Mouse (Mus musculus): ENCODE data around the gene Olfr1189. TPM values are rescaled to one million over a fixed set of nuclear protein-coding genes. Genes with fewer than 3 reads are reported as not detected.
"Not testable (repeated sequence)": the region's sequence is repeated elsewhere in the genome, so short reads cannot be mapped to it uniquely, and the experiment has no call there.

The Olfr1189 gene
- not detected in 2 replicates for polyA plus RNA-seq (2014; fragmentation: Nextera tagmentation; extraction: Ambion mirVana)

DNA sequence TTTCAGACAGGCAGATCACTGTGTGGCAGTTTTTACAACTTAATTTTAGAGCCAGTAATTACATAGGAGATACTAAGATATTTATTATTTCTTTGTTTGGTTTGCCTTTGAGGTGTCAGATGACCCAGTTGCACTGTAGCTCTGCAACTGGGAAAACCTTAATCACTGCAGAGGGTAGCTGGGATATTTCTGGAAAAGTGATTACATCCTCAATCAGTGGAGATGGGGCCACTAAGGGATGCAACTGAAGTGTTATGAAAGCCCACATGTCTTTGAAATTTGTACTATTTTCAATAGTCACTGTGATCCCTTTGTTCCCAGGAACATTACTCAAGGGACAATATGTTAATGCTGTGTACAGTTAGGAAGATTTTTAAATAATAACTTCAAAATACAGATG lies at the start of gene Olfr1189:
Olfr1189 (plus strand) TSS at position 301 of the 400 bp plus-strand sequence.
- no peaks in the 10 kb centered on the region for H3K27me3 ChIP-seq (replicated peaks; ENCODE audit: control insufficient read depth, insufficient read depth, low read length)
- no peak within 1 kb of the TSS for H3K4me2 ChIP-seq
- H3K4me3 ChIP-seq (ENCODE audit: low read depth, low read length): no peak within 1 kb of the TSS
- no peaks in the 10 kb centered on the region for H3K36me3 ChIP-seq (ENCODE audit: control insufficient read depth, insufficient read depth, low read length)
- no peak within 1 kb of the TSS for H3K27ac ChIP-seq (ENCODE audit: low read depth, low read length)
- no peak for DNase-seq (ENCODE audit: low spot score)
- H3K9ac ChIP-seq (ENCODE audit: low read depth, low read length): no peak within 1 kb of the TSS
- H3K9me3 ChIP-seq (ENCODE audit: control insufficient read depth, low read length): no peaks in the 10 kb centered on the region
- ATAC-seq (replicated peaks; ENCODE audit: low FRiP score): no peak
- no peaks in the 10 kb centered on the region for H3K4me1 ChIP-seq (replicated peaks; ENCODE audit: control insufficient read depth, insufficient read depth, low read length)

DNA sequence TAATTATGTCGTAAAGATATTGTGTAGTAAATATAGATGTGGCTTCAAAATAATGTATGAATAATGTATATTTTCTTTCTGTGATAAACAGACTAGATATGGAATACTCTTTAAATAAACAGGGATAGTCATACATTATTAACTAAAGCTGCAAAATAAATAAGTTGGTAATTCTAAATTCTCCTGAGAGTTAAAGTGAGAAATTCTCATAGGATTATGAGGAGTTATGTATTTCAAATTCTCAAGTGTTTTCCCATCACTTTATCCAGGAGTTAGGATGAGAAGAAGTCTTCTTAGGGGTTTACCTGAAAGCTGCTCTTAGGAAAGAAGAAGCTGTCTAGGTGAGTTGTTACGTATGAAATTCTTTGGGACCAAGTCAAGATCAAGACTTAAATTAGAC lies 29.6 kb upstream of the Olfr1189 start, which contains the start of gene Olfr1188:
Olfr1188 (plus strand) TSS at position 301 of the 400 bp plus-strand sequence.
- 81% methylated on average over 2 of the region's 2 CpGs for WGBS
- Histone ChIP-seq H3K9ac (ENCODE audit: low read depth, low read length) (no peak within 1 kb of the TSS), H3K27ac (ENCODE audit: low read depth, low read length) (no peak within 1 kb of the TSS), H3K36me3 (ENCODE audit: control insufficient read depth, insufficient read depth, low read length) (no peaks in the 10 kb centered on the region), H3K4me1 (replicated peaks; ENCODE audit: control insufficient read depth, insufficient read depth, low read length) (no peaks in the 10 kb centered on the region), H3K4me2 (no peak within 1 kb of the TSS), H3K27me3 (replicated peaks; ENCODE audit: control insufficient read depth, insufficient read depth, low read length) (no peaks in the 10 kb centered on the region), H3K4me3 (ENCODE audit: low read depth, low read length) (no peak within 1 kb of the TSS), H3K9me3 (ENCODE audit: control insufficient read depth, low read length) (no peaks in the 10 kb centered on the region)
- no peak for DNase-seq (ENCODE audit: low spot score)
- ATAC-seq (replicated peaks; ENCODE audit: low FRiP score): no peak

DNA sequence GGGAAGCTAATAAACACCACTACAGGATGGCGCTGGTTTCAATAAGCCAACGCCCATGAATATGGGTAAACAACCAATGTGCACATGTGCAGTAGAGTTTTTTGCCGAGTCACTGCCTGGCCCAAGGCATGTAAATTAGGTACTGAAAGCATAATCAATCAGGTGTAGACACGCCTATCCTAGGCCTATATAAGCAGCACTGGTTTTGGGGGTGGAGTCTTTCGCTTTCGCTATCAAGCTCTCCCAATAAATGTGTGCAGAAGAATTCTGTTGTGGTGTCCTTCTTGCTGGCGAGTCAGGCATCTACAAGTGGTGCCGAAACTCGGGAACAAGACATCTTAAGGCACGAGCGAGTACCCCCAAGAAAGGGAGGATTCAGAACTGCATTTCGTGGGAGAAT lies 13.6 kb upstream of the Olfr1189 start:
- ATAC-seq (replicated peaks; ENCODE audit: low FRiP score); H3K4me3 ChIP-seq (ENCODE audit: low read depth, low read length); H3K4me2 ChIP-seq; H3K4me1 ChIP-seq (replicated peaks; ENCODE audit: control insufficient read depth, insufficient read depth, low read length); H3K36me3 ChIP-seq (ENCODE audit: control insufficient read depth, insufficient read depth, low read length); DNase-seq (ENCODE audit: low spot score); H3K27me3 ChIP-seq (replicated peaks; ENCODE audit: control insufficient read depth, insufficient read depth, low read length); H3K27ac ChIP-seq (ENCODE audit: low read depth, low read length); H3K9ac ChIP-seq (ENCODE audit: low read depth, low read length); H3K9me3 ChIP-seq (ENCODE audit: control insufficient read depth, low read length): not testable (repeated sequence)
- 87% methylated on average over 12 of the region's 12 CpGs for WGBS

DNA sequence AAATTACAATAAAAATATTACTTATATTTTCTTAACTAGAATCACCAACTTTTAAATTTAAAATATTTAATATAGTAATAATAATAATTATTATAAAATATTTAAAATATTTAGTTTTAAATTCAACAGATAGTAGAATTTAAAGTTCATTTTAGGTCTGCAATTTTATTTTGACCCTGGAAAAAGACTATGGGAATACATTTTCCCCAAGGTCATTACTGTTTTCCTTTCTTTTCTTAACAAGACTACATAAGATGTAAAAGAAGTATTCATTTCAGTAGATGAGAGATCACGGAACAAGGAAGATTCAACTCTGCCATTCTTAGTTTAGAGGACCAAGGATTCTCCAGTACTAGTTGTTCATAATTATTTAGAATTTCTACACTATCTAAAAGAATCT lies 54.0 kb downstream of the Olfr1189 start, which contains the start of gene Olfr1191-ps1:
Olfr1191-ps1 (plus strand) TSS at position 301 of the 400 bp plus-strand sequence.
- ATAC-seq (replicated peaks; ENCODE audit: low FRiP score); H3K27ac ChIP-seq (ENCODE audit: low read depth, low read length); H3K9ac ChIP-seq (ENCODE audit: low read depth, low read length); H3K27me3 ChIP-seq (replicated peaks; ENCODE audit: control insufficient read depth, insufficient read depth, low read length); H3K36me3 ChIP-seq (ENCODE audit: control insufficient read depth, insufficient read depth, low read length); H3K9me3 ChIP-seq (ENCODE audit: control insufficient read depth, low read length); DNase-seq (ENCODE audit: low spot score); H3K4me2 ChIP-seq; H3K4me1 ChIP-seq (replicated peaks; ENCODE audit: control insufficient read depth, insufficient read depth, low read length); H3K4me3 ChIP-seq (ENCODE audit: low read depth, low read length): not testable (repeated sequence)
- 91% methylated on average over 1 of the region's 1 CpGs for WGBS

Other genes with a start within 250 kb of the Olfr1189 start
- gene Olfr1176, start 249.7 kb upstream of the Olfr1189 start, polyA plus RNA-seq (2014; fragmentation: Nextera tagmentation; extraction: Ambion mirVana): not detected in 2 replicates
- gene Olfr1177-ps, start 240.0 kb upstream of the Olfr1189 start, polyA plus RNA-seq (2014; fragmentation: Nextera tagmentation; extraction: Ambion mirVana): not detected in 2 replicates
- gene Olfr1178, start 199.4 kb upstream of the Olfr1189 start, polyA plus RNA-seq (2014; fragmentation: Nextera tagmentation; extraction: Ambion mirVana): not detected in 2 replicates
- not detected in 2 replicates for gene Olfr1179, start 180.0 kb upstream of the Olfr1189 start, polyA plus RNA-seq (2014; fragmentation: Nextera tagmentation; extraction: Ambion mirVana)
- gene Olfr1180, start 167.3 kb upstream of the Olfr1189 start, polyA plus RNA-seq (2014; fragmentation: Nextera tagmentation; extraction: Ambion mirVana): not detected in 2 replicates
- gene Olfr1181, start 160.3 kb upstream of the Olfr1189 start, polyA plus RNA-seq (2014; fragmentation: Nextera tagmentation; extraction: Ambion mirVana): not detected in 2 replicates
- not detected in 2 replicates for gene Gm13757, start 137.3 kb upstream of the Olfr1189 start, polyA plus RNA-seq (2014; fragmentation: Nextera tagmentation; extraction: Ambion mirVana)
- not detected in 2 replicates for gene Olfr1183, start 131.6 kb upstream of the Olfr1189 start, polyA plus RNA-seq (2014; fragmentation: Nextera tagmentation; extraction: Ambion mirVana)
- gene Olfr1184, start 102.9 kb upstream of the Olfr1189 start, polyA plus RNA-seq (2014; fragmentation: Nextera tagmentation; extraction: Ambion mirVana): not detected in 2 replicates
- not detected in 2 replicates for gene Olfr1185-ps1, start 93.1 kb upstream of the Olfr1189 start, polyA plus RNA-seq (2014; fragmentation: Nextera tagmentation; extraction: Ambion mirVana)
- not detected in 2 replicates for gene Olfr1186, start 67.9 kb upstream of the Olfr1189 start, polyA plus RNA-seq (2014; fragmentation: Nextera tagmentation; extraction: Ambion mirVana)
- not detected in 2 replicates for gene Olfr1188, start 29.5 kb upstream of the Olfr1189 start, polyA plus RNA-seq (2014; fragmentation: Nextera tagmentation; extraction: Ambion mirVana)
- gene Olfr1191-ps1, start 54.1 kb downstream of the Olfr1189 start, polyA plus RNA-seq (2014; fragmentation: Nextera tagmentation; extraction: Ambion mirVana): not detected in 2 replicates
- gene Olfr1192-ps1, start 62.1 kb downstream of the Olfr1189 start, polyA plus RNA-seq (2014; fragmentation: Nextera tagmentation; extraction: Ambion mirVana): not detected in 2 replicates
- not detected in 2 replicates for gene Olfr1193, start 89.2 kb downstream of the Olfr1189 start, polyA plus RNA-seq (2014; fragmentation: Nextera tagmentation; extraction: Ambion mirVana)
- gene Olfr1195, start 102.7 kb downstream of the Olfr1189 start, polyA plus RNA-seq (2014; fragmentation: Nextera tagmentation; extraction: Ambion mirVana): not detected in 2 replicates
- gene Olfr1196, start 118.1 kb downstream of the Olfr1189 start, polyA plus RNA-seq (2014; fragmentation: Nextera tagmentation; extraction: Ambion mirVana): not detected in 2 replicates
- gene Olfr1197, start 145.9 kb downstream of the Olfr1189 start, polyA plus RNA-seq (2014; fragmentation: Nextera tagmentation; extraction: Ambion mirVana): not detected in 2 replicates
- gene Olfr1198, start 164.9 kb downstream of the Olfr1189 start, polyA plus RNA-seq (2014; fragmentation: Nextera tagmentation; extraction: Ambion mirVana): not detected in 2 replicates
- gene Olfr1199, start 174.0 kb downstream of the Olfr1189 start, polyA plus RNA-seq (2014; fragmentation: Nextera tagmentation; extraction: Ambion mirVana): not detected in 2 replicates
- not detected in 2 replicates for gene Olfr1200, start 184.0 kb downstream of the Olfr1189 start, polyA plus RNA-seq (2014; fragmentation: Nextera tagmentation; extraction: Ambion mirVana)
- not detected in 2 replicates for gene Olfr1201, start 206.6 kb downstream of the Olfr1189 start, polyA plus RNA-seq (2014; fragmentation: Nextera tagmentation; extraction: Ambion mirVana)
- gene Olfr1202, start 228.0 kb downstream of the Olfr1189 start, polyA plus RNA-seq (2014; fragmentation: Nextera tagmentation; extraction: Ambion mirVana): not detected in 2 replicates
- gene Olfr1205, start 243.3 kb downstream of the Olfr1189 start, polyA plus RNA-seq (2014; fragmentation: Nextera tagmentation; extraction: Ambion mirVana): not detected in 2 replicates